Mouse (Mus musculus) yolk sac, embryonic 10.5 days (tissue): ENCODE data around the gene Trak1.

Experiments
- DNase-seq: peaks from one replicate; pipeline ENCODE4 v3.0.0-alpha.2; 2017; ENCODE audit warnings: low spot score

Trak1 gene

DNA sequence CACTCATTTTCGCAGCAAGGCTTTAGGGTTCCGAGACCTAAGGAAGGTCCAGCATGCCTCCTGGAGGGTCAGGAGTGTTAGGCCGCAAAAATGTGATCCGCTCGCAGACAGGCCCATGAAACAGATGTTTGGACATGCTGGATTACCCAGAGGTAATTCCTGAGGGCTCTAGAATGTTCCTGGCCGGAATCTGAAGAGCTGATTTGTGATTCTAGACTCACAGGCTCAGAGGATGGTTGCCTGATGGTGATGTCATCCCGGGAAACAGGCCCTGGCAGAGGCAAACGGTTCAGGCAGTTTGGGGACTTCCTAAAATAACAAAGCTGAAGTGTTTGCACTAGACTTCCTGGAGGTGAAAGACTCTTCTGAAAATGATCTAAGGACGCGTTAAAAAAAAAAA lies 50.7 kb downstream of the Trak1 start:
- peak; percentile 12 for DNase-seq

DNA sequence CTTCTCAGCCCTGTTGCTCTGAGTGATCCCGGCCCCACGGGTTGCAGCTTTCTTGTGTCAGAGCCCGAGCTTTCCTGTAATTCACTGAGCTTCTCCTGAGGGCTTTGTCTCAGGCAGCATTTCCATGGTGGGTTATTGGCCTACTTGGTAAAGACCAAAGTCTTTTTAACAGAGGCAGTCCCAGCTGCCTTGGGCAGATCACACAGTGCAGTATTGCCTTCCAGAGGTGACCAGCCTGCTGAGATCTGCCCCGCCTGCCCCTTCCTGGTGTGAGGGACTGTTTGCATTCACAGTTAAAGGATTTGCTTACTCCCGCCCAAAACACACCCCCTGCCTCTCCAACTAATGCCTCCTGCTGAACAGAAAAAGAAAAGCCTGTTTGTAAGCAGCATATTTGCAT lies 51.2 kb downstream of the Trak1 start:
- no peak for DNase-seq

DNA sequence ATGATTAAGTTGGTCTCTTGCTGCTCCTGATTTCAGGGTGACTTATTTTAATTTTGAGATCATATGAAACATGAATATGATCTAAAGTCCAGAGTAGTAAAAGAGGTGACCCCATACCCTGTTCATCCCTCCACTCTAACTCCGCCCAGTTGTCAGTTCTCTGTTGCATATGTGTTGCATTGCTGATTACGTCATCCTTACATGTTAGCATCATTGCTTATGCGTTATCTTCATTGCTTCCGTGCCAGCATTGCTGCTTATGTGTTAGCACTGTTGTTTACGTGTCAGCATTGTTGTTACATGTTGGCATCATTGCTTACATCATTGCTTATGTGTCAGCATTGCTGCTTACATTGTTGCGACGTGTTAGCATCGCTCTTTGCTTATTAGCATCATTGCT lies 51.8 kb downstream of the Trak1 start:
- no peak for DNase-seq

DNA sequence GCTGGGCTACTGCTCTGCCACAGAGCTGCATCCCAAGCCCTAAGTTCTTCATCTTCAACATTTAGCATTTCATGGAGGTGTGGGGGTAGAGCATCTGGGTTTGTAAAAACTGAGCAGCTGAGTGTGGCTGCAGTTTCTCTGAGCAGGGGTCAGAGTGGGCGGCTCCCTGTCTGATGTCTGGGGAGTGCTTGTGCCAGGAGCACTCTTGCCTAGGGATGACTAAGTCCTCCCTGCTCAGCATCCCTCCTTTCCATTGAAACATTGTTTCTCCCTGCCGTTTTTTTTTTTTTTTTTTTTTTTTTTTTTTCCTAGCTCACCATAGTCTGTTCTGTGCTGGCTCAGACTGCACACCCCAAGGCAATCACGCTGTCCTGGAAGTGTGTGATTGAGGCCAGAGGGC lies 53.3 kb downstream of the Trak1 start:
- no peak for DNase-seq

DNA sequence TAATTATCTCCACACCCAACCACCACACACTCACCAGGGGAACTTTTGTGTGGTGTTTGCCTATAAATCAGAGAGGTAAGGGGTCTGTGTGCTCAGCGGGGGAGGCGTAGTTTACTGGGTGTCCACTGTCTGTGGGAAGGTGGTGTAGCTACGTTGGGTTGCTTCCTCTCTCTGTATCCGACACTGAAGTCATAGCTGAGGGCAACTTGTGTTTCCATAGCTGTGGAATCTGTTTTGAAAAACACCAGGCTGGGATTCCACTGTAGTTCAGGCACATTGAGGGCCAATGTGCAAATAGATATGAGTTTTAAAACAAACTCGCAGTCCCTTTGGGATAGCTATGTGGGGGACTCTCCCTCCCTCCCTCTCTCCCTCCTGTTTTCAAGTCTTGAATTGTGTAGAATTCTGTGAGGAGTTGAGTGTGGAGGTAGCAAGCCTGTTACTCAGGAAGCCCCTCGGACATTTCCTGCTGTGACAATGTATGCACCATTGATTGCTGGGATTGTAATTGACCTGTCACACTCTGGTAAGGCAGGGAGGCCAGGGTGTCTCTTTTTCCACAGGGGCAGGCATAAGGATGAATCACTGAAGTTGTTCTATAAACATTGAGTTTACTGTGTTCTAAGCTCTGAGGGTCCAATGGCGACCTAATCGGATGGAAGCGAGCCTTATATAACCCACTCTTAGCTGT lies 54.2 kb downstream of the Trak1 start:
- no peak for DNase-seq

DNA sequence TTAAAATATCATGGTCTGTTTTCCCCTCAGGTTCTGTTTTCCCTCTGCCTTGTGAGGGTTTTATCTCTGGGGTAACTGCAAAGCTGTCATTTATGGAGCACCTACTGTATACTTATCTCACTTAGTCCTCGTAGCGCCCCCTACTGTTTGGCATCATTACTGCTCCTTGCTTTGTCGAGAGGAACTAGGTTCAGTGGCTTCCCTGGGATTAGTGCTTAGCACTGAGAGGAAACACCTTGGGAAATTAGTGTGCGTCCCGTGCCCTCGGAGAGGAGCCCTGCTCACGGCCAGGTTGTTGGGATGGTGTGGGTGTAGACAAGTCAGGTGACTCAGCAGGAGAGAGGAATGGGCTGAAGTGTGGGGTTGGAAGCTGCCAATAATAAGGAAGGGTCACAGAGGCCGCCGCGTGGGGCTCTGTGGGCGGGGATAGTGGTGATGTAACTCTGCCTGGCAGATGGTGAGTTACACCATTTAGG lies 54.9 kb downstream of the Trak1 start:
- DNase-seq, result peak; percentile 43

DNA sequence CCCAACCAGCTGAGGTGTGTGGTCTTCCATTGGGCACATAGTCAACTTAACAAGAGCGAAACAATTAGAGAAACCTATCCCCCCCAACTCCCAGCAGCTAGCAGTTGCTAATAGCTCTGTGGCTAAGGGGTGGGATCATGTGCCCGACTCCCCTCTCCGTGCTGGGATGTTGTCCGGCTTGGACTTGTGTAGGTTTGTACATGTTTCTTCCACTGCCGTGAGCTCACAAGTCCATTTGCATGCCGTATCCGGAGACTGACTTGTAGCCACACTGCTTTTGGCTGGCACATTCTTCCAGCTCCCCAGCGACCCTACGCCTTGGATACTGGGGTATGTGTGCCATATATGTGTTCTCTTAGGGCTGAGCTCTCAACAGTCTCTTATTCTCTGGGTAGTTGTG lies 55.4 kb downstream of the Trak1 start:
- no peak for DNase-seq

DNA sequence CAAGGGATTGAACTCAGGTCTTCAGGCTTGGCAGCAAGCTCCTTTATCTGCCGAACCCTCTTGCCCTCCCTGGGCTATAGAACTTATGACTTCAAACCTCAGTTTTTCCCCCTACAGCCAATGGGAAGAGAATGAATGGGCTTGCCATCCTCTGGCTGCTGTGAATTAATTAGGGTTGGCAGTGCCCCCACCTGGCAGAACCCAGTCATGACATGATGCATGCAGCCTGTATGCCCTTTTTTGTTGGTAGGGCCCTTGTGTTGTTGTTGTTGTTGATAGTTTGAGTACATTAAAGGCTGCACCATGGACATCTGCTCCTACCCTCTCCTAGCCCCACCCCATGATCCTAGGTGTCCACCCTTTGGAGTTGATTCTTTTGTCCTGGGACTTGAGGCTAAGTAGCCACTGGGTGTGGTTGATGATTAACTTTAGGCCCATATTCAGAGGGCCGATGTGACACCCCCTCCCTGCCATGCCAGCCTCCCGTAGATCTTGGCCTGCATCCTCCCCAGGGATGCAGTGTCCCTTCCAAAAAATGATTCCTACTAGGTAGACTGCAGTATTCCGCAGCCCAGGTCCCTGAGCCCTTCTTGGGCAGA lies 57.6 kb downstream of the Trak1 start:
- DNase-seq, result no peak

DNA sequence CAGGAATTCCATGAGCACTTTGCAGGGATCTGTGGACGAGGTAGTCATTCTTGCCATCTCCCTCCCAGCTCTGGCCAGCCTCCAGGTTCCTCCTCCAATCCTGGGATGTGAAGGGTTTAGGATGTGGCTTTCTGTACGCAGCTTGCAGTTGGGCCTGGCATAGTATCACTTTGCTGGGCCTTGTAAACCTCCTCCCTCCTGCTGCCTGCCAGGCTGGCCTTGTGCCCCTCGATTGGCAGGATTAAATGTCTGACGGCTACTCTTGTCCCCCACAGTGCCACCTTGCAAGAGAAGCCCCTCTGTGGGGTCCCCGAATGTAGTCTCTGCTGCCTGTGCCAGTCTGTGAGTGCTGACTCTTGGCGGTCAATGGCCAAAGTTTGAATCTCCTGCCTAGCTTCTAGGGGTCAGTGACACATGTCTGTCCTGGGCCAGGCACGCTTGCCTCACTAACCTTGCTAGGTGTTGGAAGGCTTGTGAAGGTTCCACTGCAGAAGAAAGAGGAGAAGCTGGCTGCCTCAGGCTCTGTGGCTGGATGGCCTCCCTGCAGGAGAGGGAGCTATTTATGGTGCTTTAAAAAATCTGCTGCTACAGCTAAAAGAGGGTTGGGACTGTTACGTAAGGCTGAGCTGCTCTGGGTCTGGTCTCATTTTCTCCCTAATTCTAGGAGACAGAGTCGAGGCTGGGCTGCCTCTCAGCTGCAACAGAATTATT lies 58.3 kb downstream of the Trak1 start:
- no peak for DNase-seq

DNA sequence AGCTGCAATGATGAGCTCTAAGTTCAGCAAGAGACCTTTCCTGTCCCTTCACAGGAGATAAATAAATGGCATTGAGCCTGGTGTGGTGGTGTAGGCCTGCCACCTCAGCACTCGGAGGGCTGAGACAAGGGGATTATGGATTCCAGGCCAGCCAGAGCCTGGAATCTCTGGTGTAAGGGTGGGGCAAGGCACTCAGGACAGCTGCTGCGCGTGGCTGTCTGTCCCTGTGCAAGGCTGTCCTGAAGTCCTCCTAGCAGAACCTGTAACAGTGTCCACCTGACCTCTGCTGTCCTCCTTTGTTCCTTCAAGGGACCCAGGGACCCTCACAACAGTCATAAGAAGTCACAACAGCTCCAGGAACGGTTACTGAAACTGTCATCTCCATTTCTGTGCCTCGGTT lies 59.8 kb downstream of the Trak1 start:
- DNase-seq, result no peak

DNA sequence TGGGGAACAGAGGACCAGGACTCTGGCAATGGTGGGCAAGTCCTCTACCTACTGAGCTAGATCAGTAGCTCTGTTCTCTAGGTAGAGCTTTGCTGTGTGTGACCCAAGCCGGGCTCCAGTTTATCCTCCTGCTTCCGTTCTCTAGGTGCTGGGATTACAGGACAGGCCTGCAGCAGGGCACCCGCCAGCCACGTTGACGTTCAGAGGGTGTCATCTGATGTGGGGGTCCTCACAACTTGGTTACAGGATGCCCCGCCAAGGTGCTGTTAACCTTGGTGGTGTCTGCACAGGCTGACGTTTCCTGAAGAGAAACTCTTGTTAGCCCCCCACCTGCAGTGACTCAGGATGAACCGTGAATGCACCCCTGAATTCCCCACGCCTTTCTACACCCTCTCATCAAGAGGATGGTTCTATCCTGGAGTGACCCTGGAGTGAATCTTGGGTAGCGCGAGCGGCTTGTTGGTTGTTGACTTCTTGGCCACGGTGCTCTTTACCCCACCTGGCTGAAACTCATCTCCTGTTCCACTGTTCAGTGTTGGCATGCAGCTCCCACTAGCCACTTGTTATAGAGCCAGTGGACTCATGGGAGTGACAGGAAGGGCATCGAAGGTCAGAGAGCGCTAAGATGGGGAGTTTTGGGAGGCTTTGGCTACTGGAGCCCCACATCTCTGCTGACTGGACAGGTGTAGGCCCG lies 60.4 kb downstream of the Trak1 start:
- DNase-seq, result no peak

DNA sequence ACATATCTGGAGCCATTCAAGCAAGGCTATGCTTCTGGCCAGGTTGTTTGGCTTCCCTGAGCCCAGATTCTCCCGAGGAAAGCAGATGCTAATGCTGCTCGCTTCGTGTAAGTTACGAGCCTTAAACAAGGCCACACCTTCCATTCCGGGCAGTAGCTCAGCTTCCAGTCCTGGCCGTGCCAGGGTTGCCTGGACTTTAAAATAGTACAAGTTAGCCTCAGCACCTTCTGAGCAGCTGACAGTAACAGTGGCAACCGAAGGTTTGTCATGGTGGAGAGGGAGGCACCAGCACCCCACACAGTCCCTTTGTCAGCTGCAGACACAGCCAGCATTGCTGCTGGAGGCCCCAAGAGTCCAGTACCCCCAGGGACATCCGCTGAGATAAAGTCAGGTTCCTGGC lies 61.1 kb downstream of the Trak1 start:
- DNase-seq, result no peak

DNA sequence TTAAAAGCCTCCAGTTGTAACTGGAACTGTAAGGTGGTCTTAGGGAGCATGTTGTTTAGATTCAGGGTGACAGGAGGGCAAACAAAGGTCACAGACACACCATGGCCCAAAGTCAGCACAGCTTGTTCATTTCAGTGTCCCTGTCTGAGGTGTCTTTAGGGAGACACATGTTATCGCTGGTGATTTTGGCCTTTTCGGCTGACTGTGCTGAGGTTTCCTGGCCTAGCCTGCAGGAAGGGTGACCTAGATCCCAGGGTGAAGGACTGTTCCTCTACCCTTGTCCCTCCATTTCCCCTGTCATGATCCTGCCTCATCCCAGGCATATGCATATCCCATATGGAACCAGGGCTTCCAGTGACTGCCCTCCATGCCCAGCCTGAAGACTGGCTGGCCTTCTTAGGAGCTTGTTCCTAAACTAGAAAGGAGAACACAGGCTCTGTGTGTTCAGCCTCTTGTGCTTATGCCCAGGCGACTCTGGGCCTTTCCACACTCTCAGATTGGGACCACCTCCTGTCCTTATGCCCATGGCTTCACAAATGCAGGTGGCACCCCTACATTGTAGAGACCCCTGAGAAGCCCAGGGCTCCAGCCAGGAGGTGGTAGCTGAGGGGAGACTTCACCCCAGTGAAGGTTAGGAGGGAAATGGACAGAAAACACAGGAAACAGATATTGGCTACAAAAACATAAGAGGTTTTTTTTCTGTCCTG lies 62.1 kb downstream of the Trak1 start:
- DNase-seq, result no peak

DNA sequence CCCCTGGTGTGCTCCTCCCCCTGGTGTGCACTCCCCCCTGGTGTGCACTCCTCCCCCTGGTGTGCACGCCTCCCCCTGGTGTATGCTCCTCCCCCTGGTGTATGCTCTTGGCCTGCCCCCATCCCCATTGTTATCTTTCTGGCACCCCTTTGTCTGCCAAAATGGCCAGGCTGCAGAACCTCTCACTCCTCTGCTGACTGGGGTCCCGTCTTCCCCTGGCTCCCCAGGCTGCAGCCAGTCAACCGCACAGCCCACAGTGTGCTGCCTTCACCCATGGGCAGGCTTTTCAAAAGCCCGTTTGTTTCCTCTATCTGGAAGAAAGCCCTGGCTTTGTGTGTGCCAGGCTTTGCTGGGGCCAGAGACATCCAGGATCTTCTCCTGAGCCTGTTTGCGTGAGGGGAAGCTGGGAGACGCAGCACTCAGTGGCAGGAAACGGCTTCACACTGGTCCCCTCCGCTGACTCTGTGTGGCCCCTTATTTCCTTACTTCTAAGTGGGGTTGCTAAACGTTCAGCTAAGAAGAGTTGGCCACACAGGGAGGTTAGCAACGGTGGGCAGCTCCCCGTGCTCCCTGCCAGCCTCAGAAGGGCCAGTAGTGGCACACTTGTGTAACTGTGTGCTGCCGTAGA lies 63.1 kb downstream of the Trak1 start:
- DNase-seq, result no peak

DNA sequence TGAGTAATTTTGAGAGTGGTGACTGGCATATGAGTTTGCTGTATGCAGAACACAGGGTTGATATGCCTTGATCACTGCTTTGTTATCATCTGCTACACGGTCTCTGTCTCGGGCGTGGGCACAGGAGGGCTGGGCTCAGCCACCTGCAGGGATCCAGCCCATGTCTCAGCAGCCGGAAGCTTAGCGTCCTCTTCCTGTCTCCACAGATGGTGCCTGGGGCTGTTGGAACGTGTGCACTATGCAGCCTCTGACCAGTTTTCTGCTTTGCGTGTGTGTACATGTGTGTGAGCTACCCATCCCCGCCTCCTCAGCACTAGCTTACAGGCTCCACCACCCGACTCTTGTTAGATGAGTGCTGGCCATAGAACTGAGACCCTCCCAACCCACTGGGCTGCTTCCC lies 63.7 kb downstream of the Trak1 start:
- no peak for DNase-seq

DNA sequence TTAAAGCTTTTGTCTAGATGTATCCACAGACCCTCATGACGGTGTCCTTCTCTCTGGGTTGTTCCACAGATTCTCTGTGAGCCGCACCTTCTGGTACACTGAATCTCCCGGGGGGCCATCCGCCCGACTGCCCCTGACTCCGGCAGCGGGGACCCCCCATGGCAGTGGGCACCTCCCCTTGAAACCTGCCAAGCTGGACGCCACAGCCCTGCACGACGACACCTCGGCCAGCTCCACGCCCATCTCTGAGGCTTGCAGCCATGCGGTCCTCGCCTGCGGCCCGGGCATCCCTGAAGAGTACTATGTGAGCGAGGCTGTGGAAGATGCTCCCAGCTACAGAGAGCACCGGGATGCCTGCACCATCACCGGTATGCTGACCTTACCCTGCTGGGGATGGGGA lies 66.6 kb downstream of the Trak1 start:
- DNase-seq, result no peak

DNA sequence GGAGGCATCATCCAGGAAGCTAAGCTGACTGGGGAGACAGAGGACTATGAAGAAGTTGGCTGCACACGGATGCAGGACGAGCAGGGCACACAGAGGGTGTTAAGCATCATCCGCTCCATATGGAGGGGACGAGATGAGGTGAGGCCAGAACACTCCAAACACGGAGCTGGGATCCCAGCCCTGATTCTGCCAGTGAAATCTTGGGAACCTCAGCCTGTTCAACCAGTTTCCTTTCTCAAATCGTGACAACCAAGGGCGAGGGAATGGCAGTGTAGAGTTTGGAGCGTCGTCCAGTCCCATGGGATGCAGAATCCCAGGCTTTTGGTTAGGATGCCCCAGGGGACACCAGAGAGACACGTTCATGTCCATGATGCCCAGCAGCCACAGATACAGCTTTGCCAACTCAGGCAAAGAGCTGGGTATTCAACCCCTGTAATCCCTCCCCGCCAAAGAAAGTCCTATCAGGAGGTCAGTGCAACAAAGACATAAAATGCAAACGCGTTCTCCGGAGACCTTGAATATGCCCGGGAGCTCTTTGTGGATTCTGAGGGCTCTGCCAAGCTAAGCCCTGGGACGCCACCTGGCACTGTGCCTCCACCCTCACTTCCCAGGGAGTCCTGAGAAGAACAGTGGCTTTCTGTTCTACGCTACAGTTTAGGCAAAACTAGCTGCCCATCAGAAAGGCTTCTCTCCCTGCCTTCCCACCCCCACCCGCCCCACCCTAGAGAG lies 69.0 kb downstream of the Trak1 start:
- DNase-seq, result no peak

DNA sequence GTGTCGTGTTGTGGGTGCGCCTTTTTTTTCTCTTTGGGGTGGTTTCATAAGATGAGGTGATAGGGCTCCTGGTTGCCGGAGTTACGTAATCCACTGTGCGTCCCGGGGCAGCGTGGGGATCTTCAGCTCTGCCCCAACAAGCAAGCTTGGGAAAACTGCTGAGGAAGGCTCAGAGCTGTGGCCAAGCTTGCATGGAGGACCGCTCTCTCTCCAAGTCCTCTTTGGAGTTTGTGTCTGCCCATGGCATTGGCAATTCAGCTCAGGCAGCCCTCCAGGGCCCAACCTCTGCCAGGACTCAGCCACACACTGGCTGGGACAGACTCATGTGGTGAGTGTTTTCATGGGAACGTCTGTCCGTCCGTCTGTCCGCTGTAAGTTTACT lies 69.6 kb downstream of the Trak1 start:
- no peak for DNase-seq

DNA sequence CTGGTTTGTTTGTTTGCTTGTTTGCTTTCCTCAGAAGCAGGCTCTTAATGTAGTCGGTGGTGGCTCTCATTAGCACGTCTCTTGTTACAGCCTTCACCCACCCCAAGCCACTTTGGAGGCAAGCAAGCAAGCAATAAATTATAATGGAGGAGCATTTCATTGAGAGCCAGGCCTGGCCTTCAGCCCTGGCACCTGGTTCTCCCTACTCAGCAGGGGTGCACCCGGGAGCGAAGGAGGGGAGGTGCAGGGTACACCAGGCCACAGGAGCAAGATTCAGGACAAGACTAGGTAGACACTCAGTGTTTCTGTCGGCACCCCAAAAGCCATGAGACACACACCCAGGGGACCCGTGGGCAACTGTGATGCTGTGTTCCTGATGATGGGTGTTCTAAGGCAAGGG lies 72.3 kb downstream of the Trak1 start:
- DNase-seq, result no peak

DNA sequence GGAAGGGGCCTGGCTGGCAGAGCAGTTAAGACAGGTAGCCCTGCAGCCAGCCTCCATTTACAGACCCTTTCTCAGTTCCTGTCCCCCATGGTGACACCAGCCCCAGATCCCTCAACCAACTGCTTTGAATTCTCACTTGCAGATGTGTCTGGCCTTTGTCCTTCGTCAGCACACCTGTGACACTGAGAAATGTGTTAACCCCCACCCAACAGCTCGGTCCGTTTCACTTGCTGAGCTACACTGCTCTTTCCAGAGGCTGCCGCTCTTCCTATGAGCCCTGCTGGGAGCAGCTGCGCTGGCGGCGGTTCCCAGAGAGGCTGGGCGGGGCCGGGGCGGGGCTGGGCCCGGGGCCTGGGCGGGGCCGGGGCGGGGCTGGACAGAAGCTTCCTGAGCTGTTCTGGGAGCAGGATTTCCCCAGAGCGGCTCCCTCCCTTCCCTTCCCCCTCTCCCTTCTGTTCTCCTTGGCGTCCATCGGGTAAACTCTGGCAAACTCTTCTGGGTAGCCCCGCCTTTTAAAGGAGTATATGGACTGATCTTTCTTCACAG lies 74.1 kb downstream of the Trak1 start:
- peak; percentile 96 for DNase-seq
